Mouse (Mus musculus) 416B (cell line): Measurements from ENCODE around the gene Arhgap10.
A peak's percentile ranks its signal among the peaks of the same experiment; 100 is the strongest.

ENCODE experiments used
- DNase-seq: peaks from one replicate; pipeline ENCODE4 v3.0.0; 2011; ENCODE audit warnings: low read depth

The Arhgap10 gene

GRCm38 (mm10) chr8:77484817-77485216 lies 32.9 kb downstream of the Arhgap10 start:
- no peak for DNase-seq

- DNase-seq, result no peak
Measured at GRCm38 (mm10) chr8:77484266-77484665, 33.5 kb downstream of the Arhgap10 start.

- peak; percentile 96 for DNase-seq
Measured at GRCm38 (mm10) chr8:77483676-77484075, 34.1 kb downstream of the Arhgap10 start.

- no peak for DNase-seq
Measured at GRCm38 (mm10) chr8:77481791-77482190, 36.0 kb downstream of the Arhgap10 start.

- no peak for DNase-seq
Measured at GRCm38 (mm10) chr8:77479995-77480394, 37.8 kb downstream of the Arhgap10 start.

GRCm38 (mm10) chr8:77478913-77479273 lies 38.9 kb downstream of the Arhgap10 start:
- DNase-seq, result no peak

- peak; percentile 85 for DNase-seq
Measured at GRCm38 (mm10) chr8:77478155-77478912, 39.4 kb downstream of the Arhgap10 start.

GRCm38 (mm10) chr8:77477684-77478083 lies 40.1 kb downstream of the Arhgap10 start:
- DNase-seq, result no peak

GRCm38 (mm10) chr8:77474614-77475013 lies 43.1 kb downstream of the Arhgap10 start:
- DNase-seq, result no peak

- no peak for DNase-seq
Measured at GRCm38 (mm10) chr8:77473773-77474172, 44.0 kb downstream of the Arhgap10 start.

GRCm38 (mm10) chr8:77473373-77473772 lies 44.4 kb downstream of the Arhgap10 start:
- DNase-seq, result no peak

- no peak for DNase-seq
Measured at GRCm38 (mm10) chr8:77461392-77461791, 56.4 kb downstream of the Arhgap10 start.

GRCm38 (mm10) chr8:77460363-77460762 lies 57.4 kb downstream of the Arhgap10 start:
- no peak for DNase-seq

GRCm38 (mm10) chr8:77459696-77460095 lies 58.1 kb downstream of the Arhgap10 start:
- DNase-seq, result no peak

GRCm38 (mm10) chr8:77458575-77458974 lies 59.2 kb downstream of the Arhgap10 start:
- no peak for DNase-seq

- no peak for DNase-seq
Measured at GRCm38 (mm10) chr8:77456263-77456662, 61.5 kb downstream of the Arhgap10 start.

- no peak for DNase-seq
Measured at GRCm38 (mm10) chr8:77453836-77454235, 63.9 kb downstream of the Arhgap10 start.

GRCm38 (mm10) chr8:77451466-77452382 lies 66.0 kb downstream of the Arhgap10 start:
- DNase-seq, result peak; percentile 95

GRCm38 (mm10) chr8:77451052-77451451 lies 66.7 kb downstream of the Arhgap10 start:
- no peak for DNase-seq

- DNase-seq, result no peak
Measured at GRCm38 (mm10) chr8:77446294-77446693, 71.5 kb downstream of the Arhgap10 start.

GRCm38 (mm10) chr8:77445642-77446041 lies 72.1 kb downstream of the Arhgap10 start:
- DNase-seq, result no peak

- DNase-seq, result no peak
Measured at GRCm38 (mm10) chr8:77444166-77444870, 73.4 kb downstream of the Arhgap10 start.
